Mouse (Mus musculus) MEL (cell line): ENCODE results near the gene Scube3. TPM values are rescaled to one million over a fixed set of nuclear protein-coding genes. Genes with fewer than 3 reads are reported as not detected.
A peak's percentile ranks its signal among the peaks of the same experiment; 100 is the strongest.

Experiments used
- DNase-seq: peaks from one replicate; pipeline ENCODE4 v3.0.0; 2011; ENCODE audit warnings: low read depth, low spot score
- H3K27ac ChIP-seq: 2 replicates; pipeline ENCODE4 v1.5.1; 2012; ENCODE audit warnings: low read depth, mild to moderate bottlenecking, control low read depth, low read length, moderate library complexity; ENCODE audit not compliant: control insufficient read depth
- H3K27me3 ChIP-seq, 2 experiments: fragments of 150-350 bp in 1 of 2; sonication (generic) in 1 of 2; 2 replicates each; pipeline ENCODE4 v1.6.1; 2012; ENCODE audit warnings: low read length in 2 of 2, mild to moderate bottlenecking in 2 of 2, improper control_type of control experiment in 1 of 2, moderate library complexity in 1 of 2; ENCODE audit not compliant: insufficient read depth in 2 of 2, control insufficient read depth in 1 of 2
- H3K36me3 ChIP-seq, 2 experiments: 2 replicates each; pipeline ENCODE4 v1.6.1; 2012 to 2014; ENCODE audit warnings: low read length in 2 of 2, improper control_type of control experiment in 1 of 2, inconsistent platforms in 1 of 2, mild to moderate bottlenecking in 1 of 2; ENCODE audit not compliant: insufficient read depth in 2 of 2, control insufficient read depth in 1 of 2
- H3K4me1 ChIP-seq, 2 experiments: fragments of 150-350 bp in 1 of 2; sonication (generic) in 1 of 2; 2 replicates each; pipeline ENCODE4 v1.6.1; 2012; ENCODE audit warnings: low read length in 2 of 2, improper control_type of control experiment in 1 of 2, mild to moderate bottlenecking in 1 of 2; ENCODE audit not compliant: insufficient read depth in 2 of 2, control insufficient read depth in 1 of 2
- H3K4me3 ChIP-seq, 2 experiments: fragments of 150-350 bp in 1 of 2; sonication (generic) in 1 of 2; 2 replicates each; pipeline ENCODE4 v1.5.1; 2012; ENCODE audit warnings: low read depth in 2 of 2, low read length in 2 of 2, mild to moderate bottlenecking in 2 of 2, moderate library complexity in 2 of 2, control low read depth in 1 of 2, improper control_type of control experiment in 1 of 2; ENCODE audit not compliant: control insufficient read depth in 1 of 2, insufficient read depth in 1 of 2
- H3K79me2 ChIP-seq: 2 replicates; pipeline ENCODE4 v1.6.1; 2012; ENCODE audit warnings: mild to moderate bottlenecking, low read length, moderate library complexity; ENCODE audit not compliant: control insufficient read depth, poor library complexity, insufficient read depth
- H3K9ac ChIP-seq: 2 replicates; pipeline ENCODE4 v1.6.1; 2012; ENCODE audit warnings: low read depth, mild to moderate bottlenecking, control low read depth, low read length, moderate library complexity; ENCODE audit not compliant: control insufficient read depth, poor library complexity, severe bottlenecking
- H3K9me3 ChIP-seq: fragments of 150-350 bp; sonication (generic); replicated peaks from 2 replicates; pipeline ENCODE4 v1.6.1; 2012; ENCODE audit warnings: mild to moderate bottlenecking, low read length, improper control_type of control experiment, moderate library complexity; ENCODE audit not compliant: insufficient read depth
- BHLHE40 ChIP-seq: IDR thresholded peaks from 2 replicates; pipeline ENCODE4 v1.6.1; 2012; ENCODE audit warnings: low read depth, mild to moderate bottlenecking, inconsistent platforms, low read length, improper control_type of control experiment, borderline replicate concordance
- CTCF ChIP-seq, 3 experiments: IDR thresholded peaks in 2 of 3; conservative IDR thresholded peaks in 1 of 3; 2 replicates each; pipeline ENCODE4 v1.5.1; 2011 to 2012; ENCODE audit warnings: low read length in 3 of 3, low read depth in 2 of 3, mild to moderate bottlenecking in 2 of 3, improper control_type of control experiment in 1 of 3, inconsistent platforms in 1 of 3, mixed read lengths in 1 of 3, moderate library complexity in 1 of 3; ENCODE audit not compliant: control insufficient read depth in 1 of 3, insufficient read depth in 1 of 3, poor library complexity in 1 of 3, severe bottlenecking in 1 of 3
- E2F4 ChIP-seq: IDR thresholded peaks from 2 replicates; pipeline ENCODE4 v1.6.1; 2011; ENCODE audit warnings: low read depth, low read length, improper control_type of control experiment, borderline replicate concordance
- ELF1 ChIP-seq: IDR thresholded peaks from 2 replicates; pipeline ENCODE4 v1.6.1; 2014; ENCODE audit warnings: low read depth, mild to moderate bottlenecking, inconsistent platforms, low read length, improper control_type of control experiment, moderate library complexity
- EP300 ChIP-seq, 2 experiments: IDR thresholded peaks; 2 replicates each; pipeline ENCODE4 v1.6.1; 2011; ENCODE audit warnings: improper control_type of control experiment in 2 of 2, low read length in 2 of 2, low read depth in 1 of 2, mild to moderate bottlenecking in 1 of 2
- ETS1 ChIP-seq: IDR thresholded peaks from 2 replicates; pipeline ENCODE4 v1.6.1; 2012; ENCODE audit warnings: low read depth, mild to moderate bottlenecking, inconsistent platforms, low read length, improper control_type of control experiment, moderate library complexity
- GABPA ChIP-seq: IDR thresholded peaks from 2 replicates; pipeline ENCODE4 v1.6.1; 2012; ENCODE audit warnings: low read depth, mild to moderate bottlenecking, inconsistent platforms, low read length, improper control_type of control experiment, moderate library complexity
- GATA1 ChIP-seq: IDR thresholded peaks from 2 replicates; pipeline ENCODE4 v1.6.1; 2011; ENCODE audit warnings: low read depth, low read length, improper control_type of control experiment
- JUND ChIP-seq: IDR thresholded peaks from 2 replicates; pipeline ENCODE4 v1.6.1; 2011; ENCODE audit warnings: low read depth, mild to moderate bottlenecking, improper control_type of control experiment, low read length
- KAT2A ChIP-seq: conservative IDR thresholded peaks from 2 replicates; pipeline ENCODE4 v1.6.1; 2012; ENCODE audit warnings: low read depth, low read length, improper control_type of control experiment, inconsistent platforms
- MAFK ChIP-seq: IDR thresholded peaks from 2 replicates; pipeline ENCODE4 v1.6.1; 2011; ENCODE audit warnings: low read depth, mild to moderate bottlenecking, low read length, improper control_type of control experiment, borderline replicate concordance
- MAX ChIP-seq: IDR thresholded peaks from 2 replicates; pipeline ENCODE4 v1.6.1; 2011; ENCODE audit warnings: low read length, improper control_type of control experiment
- MAZ ChIP-seq: IDR thresholded peaks from 2 replicates; pipeline ENCODE4 v1.6.1; 2012; ENCODE audit warnings: low read depth, mild to moderate bottlenecking, inconsistent platforms, low read length, improper control_type of control experiment
- MEF2A ChIP-seq: IDR thresholded peaks from 2 replicates; pipeline ENCODE4 v1.6.1; 2014; ENCODE audit warnings: low read depth, mild to moderate bottlenecking, inconsistent platforms, low read length, improper control_type of control experiment; ENCODE audit not compliant: poor library complexity, insufficient replicate concordance, severe bottlenecking; ENCODE audit errors: extremely low read depth
- NELFE ChIP-seq: IDR thresholded peaks from 2 replicates; pipeline ENCODE4 v1.6.1; 2011; ENCODE audit warnings: low read depth, low read length, improper control_type of control experiment
- RAD21 ChIP-seq: IDR thresholded peaks from 2 replicates; pipeline ENCODE4 v1.6.1; 2011; ENCODE audit warnings: mild to moderate bottlenecking, low read depth, low read length, improper control_type of control experiment
- RCOR1 ChIP-seq: IDR thresholded peaks from 2 replicates; pipeline ENCODE4 v1.6.1; 2012; ENCODE audit warnings: low read depth, mild to moderate bottlenecking, inconsistent platforms, low read length, improper control_type of control experiment
- SMC3 ChIP-seq: IDR thresholded peaks from 2 replicates; pipeline ENCODE4 v1.6.1; 2011; ENCODE audit warnings: low read depth, low read length, improper control_type of control experiment
- TAL1 ChIP-seq: IDR thresholded peaks from 2 replicates; pipeline ENCODE4 v1.6.1; 2012; ENCODE audit warnings: mild to moderate bottlenecking, inconsistent platforms, low read length, moderate library complexity, mixed read lengths
- TBP ChIP-seq: IDR thresholded peaks from 2 replicates; pipeline ENCODE4 v1.8.0; 2011; ENCODE audit warnings: low read depth, low read length, improper control_type of control experiment
- UBTF ChIP-seq: IDR thresholded peaks from 2 replicates; pipeline ENCODE4 v1.6.1; 2012; ENCODE audit warnings: low read depth, mild to moderate bottlenecking, inconsistent platforms, low read length, improper control_type of control experiment, moderate library complexity, borderline replicate concordance; ENCODE audit not compliant: insufficient read depth
- ZMIZ1 ChIP-seq: IDR thresholded peaks from 2 replicates; pipeline ENCODE4 v1.6.1; 2012; ENCODE audit warnings: low read depth, mild to moderate bottlenecking, inconsistent platforms, low read length, improper control_type of control experiment, moderate library complexity
- ZNF384 ChIP-seq: IDR thresholded peaks from 2 replicates; pipeline ENCODE4 v1.6.1; 2012; ENCODE audit warnings: low read depth, mild to moderate bottlenecking, inconsistent platforms, low read length, improper control_type of control experiment
- polyA plus RNA-seq, 2 experiments: library from polyadenylated mRNA; stranded (reverse) in 1 of 2; unstranded in 1 of 2; fragments of >175 nt in 1 of 2; fragments of >200 nt in 1 of 2; gene quantifications; 2 replicates each; pipeline versions ENCODE4 v1.2.1 to v1.2.4; 2012; ENCODE audit warnings: low replicate concordance in 2 of 2, low read depth in 1 of 2; ENCODE audit not compliant: insufficient read length in 2 of 2, insufficient read depth in 1 of 2, missing spikeins in 1 of 2
- total RNA-seq: library from RNA; depleted of rRNA; stranded (reverse); fragments of 300-350 nt; gene quantifications from 2 replicates; pipeline ENCODE4 v1.2.3, GENCODE M21; 2012

Scube3 gene
- total and polyA plus RNA-seq, 3 experiments, result 0.03 to 0.04 TPM; not detected in 1

DNA sequence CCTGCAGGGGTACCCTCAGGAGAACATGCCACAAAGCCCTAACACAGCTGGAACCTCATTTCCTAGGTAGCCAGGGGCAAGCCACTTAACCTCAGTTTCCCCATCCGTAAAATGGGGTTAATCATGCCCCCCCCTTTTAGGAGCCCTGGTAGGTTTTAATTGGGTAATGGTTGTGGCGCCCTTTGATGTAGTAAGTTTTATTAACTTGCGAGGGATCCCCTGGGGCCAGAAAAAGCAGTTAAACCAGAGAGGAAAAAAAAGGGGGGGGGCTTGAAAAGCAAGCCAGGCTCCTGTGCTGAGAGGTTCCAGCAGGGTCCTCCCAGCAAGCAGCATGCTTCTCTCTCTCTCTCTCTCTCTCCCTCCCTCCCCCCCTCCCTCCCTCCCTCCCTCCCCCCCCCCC is 42.9 kb upstream of the Scube3 start:
- no peaks in the 10 kb centered on the region; a peak in 1 of 4 replicates for H3K4me1 ChIP-seq
- no peak overlapping the region for H3K27ac ChIP-seq
- H3K36me3 ChIP-seq, result no peaks in the 10 kb centered on the region
- no peak overlapping the region for H3K9ac ChIP-seq
- no peaks in the 10 kb centered on the region for H3K27me3 ChIP-seq
- no peak overlapping the region for H3K4me3 ChIP-seq
- DNase-seq, result no peak
- no peaks in the 10 kb centered on the region for H3K9me3 ChIP-seq
- TF ChIP-seq MAZ, result no peak
- no peak for TF ChIP-seq GABPA
- no peak for TF ChIP-seq UBTF
- no peak for TF ChIP-seq MAX
- no peak for TF ChIP-seq KAT2A
- no peak for TF ChIP-seq TBP
- TF ChIP-seq GATA1, result no peak
- no peak for TF ChIP-seq SMC3
- TF ChIP-seq MEF2A, result no peak
- no peak for TF ChIP-seq ZMIZ1
- TF ChIP-seq BHLHE40, result no peak
- TF ChIP-seq RCOR1, result no peak
- no peak for TF ChIP-seq EP300 (IDR thresholded peaks at IDR 0.05; ENCODE audit: low read depth in 1 of 2, low read length in 2 of 2)
- TF ChIP-seq, all 39 proteins: peak for 0
- H3K79me2 ChIP-seq, result no peaks in the 10 kb centered on the region

- TF ChIP-seq NELFE (no peak), RCOR1 (no peak), BHLHE40 (no peak), ZNF384 (peak; percentile 66), RAD21 (peak; percentile 31), EP300 (IDR thresholded peaks at IDR 0.05; ENCODE audit: low read depth in 1 of 2, low read length in 2 of 2) (no peak), MEF2A (no peak), KAT2A (no peak), ELF1 (no peak), UBTF (no peak), ETS1 (no peak), TAL1 (no peak), MAZ (no peak), CTCF (IDR thresholded peaks at IDR 0.05 in 2 of 3, conservative IDR thresholded peaks at IDR 0.05 in 1 of 3; ENCODE audit: control insufficient read depth in 1 of 3, insufficient read depth in 1 of 3, low read depth in 2 of 3, low read length in 3 of 3, poor library complexity in 1 of 3, severe bottlenecking in 1 of 3) (peak; percentile 20 to 42 (median 33); a peak in 4 of 6 replicates), MAFK (no peak), E2F4 (no peak), JUND (no peak), SMC3 (peak; percentile 25), MAX (no peak)
- H3K27me3 ChIP-seq, result no peaks in the 10 kb centered on the region
Measured at GRCm38 (mm10) chr17:28100669-28101068, 41.3 kb upstream of the Scube3 start.

More at GRCm38 (mm10) chr17:28100669-28101068, 41.3 kb upstream of the Scube3 start:
- Histone ChIP-seq H3K9me3 (no peaks in the 10 kb centered on the region), H3K9ac (no peak overlapping the region), H3K36me3 (no peaks in the 10 kb centered on the region), H3K4me3 (no peak overlapping the region), H3K27ac (no peak overlapping the region), H3K79me2 (no peaks in the 10 kb centered on the region), H3K4me1 (no peaks in the 10 kb centered on the region; a peak in 1 of 4 replicates)
- DNase-seq, result peak; percentile 48
